Mouse (Mus musculus): ENCODE data around the gene Hcar2. TPM values are rescaled to one million over a fixed set of nuclear protein-coding genes. Genes with fewer than 3 reads are reported as not detected.

Hcar2 gene
- not detected in 2 replicates for polyA plus RNA-seq (2012; ENCODE audit: insufficient read depth, insufficient read length, low replicate concordance, missing spikeins)

- TF ChIP-seq POLR2A (IDR thresholded peaks at IDR 0.05; ENCODE audit: insufficient read depth, low read depth, low read length) (no peak), CTCF (IDR thresholded peaks at IDR 0.05; ENCODE audit: insufficient read depth, low read depth, low read length) (no peak)
- no peaks in the 10 kb centered on the region for H3K4me1 ChIP-seq (ENCODE audit: control insufficient read depth, insufficient read depth, low read length)
- no peak within 1 kb of the TSS for H3K27ac ChIP-seq (ENCODE audit: insufficient read depth, low read depth, low read length)
- WGBS: 81% methylated on average over 12 of the region's 12 CpGs
- no peak within 1 kb of the TSS for H3K4me3 ChIP-seq (ENCODE audit: insufficient read depth, low read depth, low read length)
Observed at GRCm38 (mm10) chr5:123865365-123865764, at the start of gene Hcar2. TSS of gene Hcar2 (minus strand) at chr5:123865499.

GRCm38 (mm10) chr5:123914852-123915251 lies 49.6 kb upstream of the Hcar2 start:
- 89% methylated on average over 3 of the region's 3 CpGs for WGBS
- no peaks in the 10 kb centered on the region for H3K4me1 ChIP-seq (ENCODE audit: control insufficient read depth, insufficient read depth, low read length)
- TF ChIP-seq CTCF (IDR thresholded peaks at IDR 0.05; ENCODE audit: insufficient read depth, low read depth, low read length) (no peak), POLR2A (IDR thresholded peaks at IDR 0.05; ENCODE audit: insufficient read depth, low read depth, low read length) (no peak)
- H3K4me3 ChIP-seq (ENCODE audit: insufficient read depth, low read depth, low read length): no peak overlapping the region
- no peak overlapping the region for H3K27ac ChIP-seq (ENCODE audit: insufficient read depth, low read depth, low read length)

- H3K4me1 ChIP-seq (ENCODE audit: control insufficient read depth, insufficient read depth, low read length): peaks cover 12% of the 10 kb centered on the region
- H3K4me3 ChIP-seq (ENCODE audit: insufficient read depth, low read depth, low read length): peak overlapping the region; percentile 69
- no peak overlapping the region for H3K27ac ChIP-seq (ENCODE audit: insufficient read depth, low read depth, low read length)
- TF ChIP-seq CTCF (IDR thresholded peaks at IDR 0.05; ENCODE audit: insufficient read depth, low read depth, low read length) (no peak), POLR2A (IDR thresholded peaks at IDR 0.05; ENCODE audit: insufficient read depth, low read depth, low read length) (no peak)
- 2% methylated on average over 10 of the region's 10 CpGs for WGBS
Observed at GRCm38 (mm10) chr5:123907631-123907977, 42.3 kb upstream of the Hcar2 start.

GRCm38 (mm10) chr5:123906976-123907630 lies 41.8 kb upstream of the Hcar2 start, which contains the start of gene Denr:
TSS of gene Denr (plus strand) at chr5:123907175.
- Histone ChIP-seq H3K4me1 (ENCODE audit: control insufficient read depth, insufficient read depth, low read length) (peaks cover 12% of the 10 kb centered on the region), H3K27ac (ENCODE audit: insufficient read depth, low read depth, low read length) (no peak within 1 kb of the TSS), H3K4me3 (ENCODE audit: insufficient read depth, low read depth, low read length) (peak within 1 kb of the TSS; percentile 69)
- WGBS: under 1% methylated on average over 61 of the region's 61 CpGs
- peak; percentile 87 for TF ChIP-seq POLR2A (IDR thresholded peaks at IDR 0.05; ENCODE audit: insufficient read depth, low read depth, low read length)
- peak; percentile 84; the same call in 1 of the 2 replicates for TF ChIP-seq CTCF (IDR thresholded peaks at IDR 0.05; ENCODE audit: insufficient read depth, low read depth, low read length)

GRCm38 (mm10) chr5:123906146-123906975 lies 41.1 kb upstream of the Hcar2 start:
- WGBS: 50% methylated on average over 17 of the region's 17 CpGs
- peaks cover 12% of the 10 kb centered on the region for H3K4me1 ChIP-seq (ENCODE audit: control insufficient read depth, insufficient read depth, low read length)
- TF ChIP-seq POLR2A (IDR thresholded peaks at IDR 0.05; ENCODE audit: insufficient read depth, low read depth, low read length): no peak
- no peak for TF ChIP-seq CTCF (IDR thresholded peaks at IDR 0.05; ENCODE audit: insufficient read depth, low read depth, low read length)
- H3K4me3 ChIP-seq (ENCODE audit: insufficient read depth, low read depth, low read length): peak overlapping the region; percentile 28
- no peak overlapping the region for H3K27ac ChIP-seq (ENCODE audit: insufficient read depth, low read depth, low read length)

- H3K27ac ChIP-seq (ENCODE audit: insufficient read depth, low read depth, low read length): no peak overlapping the region
- WGBS: 74% methylated on average over 11 of the region's 11 CpGs
- peaks cover 12% of the 10 kb centered on the region for H3K4me1 ChIP-seq (ENCODE audit: control insufficient read depth, insufficient read depth, low read length)
- TF ChIP-seq CTCF (IDR thresholded peaks at IDR 0.05; ENCODE audit: insufficient read depth, low read depth, low read length): no peak
- no peak for TF ChIP-seq POLR2A (IDR thresholded peaks at IDR 0.05; ENCODE audit: insufficient read depth, low read depth, low read length)
- no peak overlapping the region for H3K4me3 ChIP-seq (ENCODE audit: insufficient read depth, low read depth, low read length)
Observed at GRCm38 (mm10) chr5:123904059-123904672, 38.9 kb upstream of the Hcar2 start.

GRCm38 (mm10) chr5:123897352-123897751 lies 32.1 kb upstream of the Hcar2 start:
- WGBS: 61% methylated on average over 13 of the region's 13 CpGs
- Histone ChIP-seq H3K4me1 (ENCODE audit: control insufficient read depth, insufficient read depth, low read length) (peaks cover 8% of the 10 kb centered on the region; the same call in 1 of the 2 replicates), H3K4me3 (ENCODE audit: insufficient read depth, low read depth, low read length) (no peak overlapping the region), H3K27ac (ENCODE audit: insufficient read depth, low read depth, low read length) (no peak overlapping the region)
- TF ChIP-seq CTCF (IDR thresholded peaks at IDR 0.05; ENCODE audit: insufficient read depth, low read depth, low read length) (no peak), POLR2A (IDR thresholded peaks at IDR 0.05; ENCODE audit: insufficient read depth, low read depth, low read length) (no peak)

GRCm38 (mm10) chr5:123896395-123896794 lies 31.1 kb upstream of the Hcar2 start:
- 88% methylated on average over 11 of the region's 11 CpGs for WGBS
- TF ChIP-seq CTCF (IDR thresholded peaks at IDR 0.05; ENCODE audit: insufficient read depth, low read depth, low read length) (no peak), POLR2A (IDR thresholded peaks at IDR 0.05; ENCODE audit: insufficient read depth, low read depth, low read length) (no peak)
- Histone ChIP-seq H3K27ac (ENCODE audit: insufficient read depth, low read depth, low read length) (no peak overlapping the region), H3K4me3 (ENCODE audit: insufficient read depth, low read depth, low read length) (no peak overlapping the region), H3K4me1 (ENCODE audit: control insufficient read depth, insufficient read depth, low read length) (peaks cover 9% of the 10 kb centered on the region)

Measured in olfactory bulb, adult 2 months (tissue).